Mouse (Mus musculus) embryonic facial prominence, embryonic 14.5 days (tissue): ENCODE results near the gene Ntm. TPM values are rescaled to one million over a fixed set of nuclear protein-coding genes. Genes with fewer than 3 reads are reported as not detected.

ENCODE experiments used
- ATAC-seq: fragments of 200-750 bp; cut with Nextera tagmentation; 2 replicates; pipeline ENCODE4 v1.8.0; 2017; ENCODE audit warnings: low read depth, moderate number of reproducible peaks, moderate TSS enrichment
- DNase-seq: peaks from one replicate; pipeline ENCODE4 v3.0.0-alpha.2; 2015; ENCODE audit warnings: low spot score
- H3K27ac ChIP-seq: fragments of 300-500 bp; sonication (generic); replicated peaks from 2 replicates; pipeline ENCODE4 v1.5.1; 2014; ENCODE audit warnings: low read depth, mild to moderate bottlenecking, low read length, moderate library complexity
- H3K27me3 ChIP-seq: fragments of 300-500 bp; sonication (generic); replicated peaks from 2 replicates; pipeline ENCODE4 v1.6.1; 2014; ENCODE audit warnings: low read length; ENCODE audit not compliant: control insufficient read depth, insufficient read depth
- H3K36me3 ChIP-seq: fragments of 300-500 bp; sonication (generic); 2 replicates; pipeline ENCODE4 v1.6.1; 2014; ENCODE audit warnings: low read length, mixed read lengths; ENCODE audit not compliant: control insufficient read depth, insufficient read depth
- H3K4me1 ChIP-seq: fragments of 300-500 bp; sonication (generic); 2 replicates; pipeline ENCODE4 v1.6.1; 2014; ENCODE audit warnings: antibody characterized with exemption, low read length; ENCODE audit not compliant: control insufficient read depth, insufficient read depth
- H3K4me2 ChIP-seq: fragments of 300-500 bp; sonication (generic); 2 replicates; pipeline ENCODE4 v1.6.1; 2014; ENCODE audit warnings: low read depth, mild to moderate bottlenecking, low read length, moderate library complexity, mixed read lengths
- H3K4me3 ChIP-seq: fragments of 300-500 bp; sonication (generic); 2 replicates; pipeline ENCODE4 v1.5.1; 2014; ENCODE audit warnings: low read depth, mild to moderate bottlenecking, low read length
- H3K9ac ChIP-seq: fragments of 300-500 bp; sonication (generic); 2 replicates; pipeline ENCODE4 v1.6.1; 2014; ENCODE audit warnings: low read depth, mild to moderate bottlenecking, low read length, moderate library complexity, mixed read lengths
- H3K9me3 ChIP-seq: fragments of 300-500 bp; sonication (generic); 2 replicates; pipeline ENCODE4 v1.6.1; 2016; ENCODE audit warnings: low read length; ENCODE audit not compliant: control insufficient read depth
- WGBS: fragments of 180-500 bp; shearing (Covaris S2); extraction: QIAGEN DNeasy Blood & Tissue Kit; methylation state at CpG from one replicate; pipeline ENCODE4 v1.1.7; 2014; 5-methylcytosine and 5-hydroxymethylcytosine counted together
- polyA plus RNA-seq: library from polyadenylated mRNA; unstranded; fragments of >200 nt; fragmentation: Nextera tagmentation; extraction: Ambion mirVana; gene quantifications from 2 replicates; pipeline ENCODE4 v1.2.1, GENCODE M21; 2014

Gene Ntm
- polyA plus RNA-seq, 1 experiment from 2014 or later = 28.2 TPM

DNA sequence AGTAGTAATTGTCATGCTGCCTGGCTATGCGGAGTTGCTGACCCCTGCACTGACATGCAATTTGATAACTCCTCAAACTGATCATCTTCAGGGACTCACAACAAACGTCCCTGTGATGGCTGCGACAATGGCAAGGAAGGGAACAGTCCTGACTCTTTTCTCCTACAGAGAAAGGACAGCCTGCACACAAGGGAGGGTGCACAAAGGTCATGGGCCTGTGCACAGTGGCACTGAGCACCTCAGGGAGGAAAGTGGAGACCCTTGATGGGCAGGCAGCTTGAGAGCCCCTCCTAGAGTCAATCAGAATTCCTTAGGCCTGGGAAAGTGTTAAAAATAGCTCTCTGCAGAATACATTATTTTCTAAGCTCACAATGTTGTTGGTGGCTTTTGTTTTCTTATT is 951.5 kb downstream of the Ntm start:
- Histone ChIP-seq H3K9me3 (no peaks in the 10 kb centered on the region), H3K4me2 (no peak overlapping the region), H3K36me3 (no peaks in the 10 kb centered on the region), H3K4me3 (no peak overlapping the region), H3K27me3 (no peaks in the 10 kb centered on the region), H3K27ac (no peak overlapping the region), H3K9ac (no peak overlapping the region), H3K4me1 (no peaks in the 10 kb centered on the region)
- DNase-seq = no peak
- WGBS = 36% methylated on average over 3 of the region's 3 CpGs
- no peak for ATAC-seq

DNA sequence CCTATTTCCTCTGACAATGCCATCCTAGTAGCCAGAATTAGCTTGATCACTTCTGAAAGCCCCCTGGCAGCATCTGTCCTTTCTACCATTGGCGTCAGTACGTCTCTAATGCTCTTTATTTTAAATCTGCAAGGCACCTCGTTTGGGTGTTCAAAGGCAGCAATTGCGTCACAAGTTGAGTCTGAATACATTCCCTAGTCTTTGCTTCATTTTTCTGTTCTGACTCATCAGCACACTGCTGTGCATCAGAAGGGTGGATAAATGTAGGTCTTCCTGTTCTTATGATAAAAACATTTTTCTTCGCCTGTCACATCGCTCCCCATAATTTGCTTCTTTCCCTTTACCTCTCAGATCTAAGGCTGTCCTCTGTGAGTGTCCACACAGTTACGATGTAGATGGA is 958.4 kb downstream of the Ntm start:
- Histone ChIP-seq H3K27ac (no peak overlapping the region), H3K9ac (no peak overlapping the region), H3K4me2 (no peak overlapping the region), H3K27me3 (no peaks in the 10 kb centered on the region), H3K36me3 (no peaks in the 10 kb centered on the region), H3K4me1 (no peaks in the 10 kb centered on the region), H3K9me3 (no peaks in the 10 kb centered on the region), H3K4me3 (no peak overlapping the region)
- 86% methylated on average over 7 of the region's 7 CpGs for WGBS
- ATAC-seq = no peak
- no peak for DNase-seq

DNA sequence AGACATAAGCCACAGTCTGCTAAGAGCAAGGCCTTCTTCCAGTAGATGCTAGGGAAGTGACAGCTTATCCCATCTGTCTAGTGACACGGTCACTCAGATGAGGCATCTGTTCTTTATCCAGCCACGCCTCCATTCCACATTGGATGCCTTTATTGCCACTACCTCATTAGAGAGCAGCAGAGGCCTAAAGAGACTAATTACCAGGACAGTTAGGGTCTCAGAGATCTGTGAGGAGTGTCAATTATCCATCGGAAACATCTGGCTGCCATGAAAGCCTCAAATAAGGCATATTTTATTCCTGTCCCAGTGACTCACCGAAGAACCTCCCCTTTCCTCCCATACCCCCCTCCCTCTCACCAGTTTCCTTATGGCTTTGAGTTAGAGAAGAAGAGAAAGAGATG is 963.0 kb downstream of the Ntm start:
- H3K27ac ChIP-seq = no peak overlapping the region
- no peak overlapping the region for H3K4me3 ChIP-seq
- no peaks in the 10 kb centered on the region for H3K36me3 ChIP-seq
- ATAC-seq (no peak), DNase-seq (peak; percentile 26)
- WGBS = 54% methylated on average over 4 of the region's 4 CpGs
- H3K9ac ChIP-seq = no peak overlapping the region
- no peaks in the 10 kb centered on the region for H3K4me1 ChIP-seq
- H3K4me2 ChIP-seq = no peak overlapping the region
- H3K9me3 ChIP-seq = no peaks in the 10 kb centered on the region
- no peaks in the 10 kb centered on the region for H3K27me3 ChIP-seq

DNA sequence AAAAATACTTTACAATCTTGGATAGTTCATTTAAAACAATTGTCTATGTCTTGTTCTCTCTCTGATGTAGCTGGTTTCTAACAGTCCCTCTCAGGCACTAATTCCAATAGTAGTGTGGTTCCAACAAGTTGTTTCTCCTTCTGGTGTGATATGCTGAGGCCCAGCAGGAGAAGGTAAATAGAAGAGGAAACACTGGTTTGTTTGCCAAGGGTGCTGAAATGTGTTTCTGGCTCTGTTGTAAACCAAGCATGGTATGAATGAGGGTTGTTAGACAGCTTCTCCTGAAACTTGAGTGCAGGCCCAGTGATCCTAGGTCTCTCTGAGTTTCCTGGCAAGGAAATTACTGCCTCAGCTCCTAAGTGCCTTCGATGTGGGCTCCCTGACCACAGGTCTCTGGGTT is 985.7 kb downstream of the Ntm start:
- no peak overlapping the region for H3K27ac ChIP-seq
- H3K36me3 ChIP-seq = no peaks in the 10 kb centered on the region
- H3K4me3 ChIP-seq = no peak overlapping the region
- no peaks in the 10 kb centered on the region for H3K4me1 ChIP-seq
- H3K27me3 ChIP-seq = no peaks in the 10 kb centered on the region
- H3K9me3 ChIP-seq = peaks cover 3% of the 10 kb centered on the region; the same call in 1 of the 2 replicates
- no peak for ATAC-seq
- H3K4me2 ChIP-seq = no peak overlapping the region
- DNase-seq = peak; percentile 13
- H3K9ac ChIP-seq = no peak overlapping the region
- whole genome bisulfite sequencing = 79% methylated on average over 1 of the region's 1 CpGs

GRCm38 (mm10) chr9:28969455-28969854 is 993.5 kb downstream of the Ntm start:
- no peak overlapping the region for H3K4me3 ChIP-seq
- H3K36me3 ChIP-seq = no peaks in the 10 kb centered on the region
- ATAC-seq = no peak
- peaks cover 6% of the 10 kb centered on the region; the same call in 1 of the 2 replicates for H3K9me3 ChIP-seq
- H3K27ac ChIP-seq = no peak overlapping the region
- H3K4me2 ChIP-seq = no peak overlapping the region
- no peaks in the 10 kb centered on the region for H3K27me3 ChIP-seq
- H3K9ac ChIP-seq = no peak overlapping the region
- WGBS = 89% methylated on average over 1 of the region's 1 CpGs
- H3K4me1 ChIP-seq = no peaks in the 10 kb centered on the region
- DNase-seq = no peak
